Mouse (Mus musculus): Measurements from ENCODE around the gene Mpp2.

GRCm38 (mm10) chr11:102021196-102021595 lies 67.1 kb downstream of the Mpp2 start:
- TF ChIP-seq POLR2AphosphoS2 (IDR thresholded peaks at IDR 0.05; ENCODE audit: insufficient read length, low read depth): no peak
- no peak for TF ChIP-seq MAX (IDR thresholded peaks at IDR 0.05; ENCODE audit: low read depth)
- no peak for TF ChIP-seq POLR2A (IDR thresholded peaks at IDR 0.05; ENCODE audit: insufficient read length, low read depth)
- TF ChIP-seq MYOG (IDR thresholded peaks at IDR 0.05; ENCODE audit: control insufficient read depth in 1 of 3, insufficient read depth in 1 of 3, insufficient read length in 2 of 3, low read depth in 2 of 3): no peak
